Mouse (Mus musculus) brain, embryonic 14.5 days (tissue): ENCODE results near the gene BC051019. TPM values are rescaled to one million over a fixed set of nuclear protein-coding genes. Genes with fewer than 3 reads are reported as not detected.

Source experiments
- DNase-seq: peaks from one replicate; pipeline ENCODE4 v3.0.0-alpha.2; 2011; ENCODE audit warnings: low read depth
- CTCF ChIP-seq: fragments of 200-500 bp; IDR thresholded peaks from 2 replicates; pipeline ENCODE4 v1.5.1; 2012; ENCODE audit warnings: inconsistent platforms, mild to moderate bottlenecking, moderate library complexity, borderline replicate concordance; ENCODE audit not compliant: insufficient read depth, insufficient read length; ENCODE audit errors: extremely low read depth
- POLR2A ChIP-seq: fragments of 200-500 bp; IDR thresholded peaks from 2 replicates; pipeline ENCODE4 v1.6.1; 2012; ENCODE audit warnings: mild to moderate bottlenecking, inconsistent platforms, borderline replicate concordance; ENCODE audit not compliant: poor library complexity, insufficient read depth, insufficient read length, severe bottlenecking; ENCODE audit errors: extremely low read depth
- polyA plus RNA-seq: library from polyadenylated mRNA; depleted of rRNA; stranded (reverse); fragments of >200 nt; gene quantifications from 2 replicates; pipeline ENCODE4 v1.2.3, GENCODE M21; 2012

The BC051019 gene
- polyA plus RNA-seq, 1 experiment: 0.26 TPM

- no peak for TF ChIP-seq POLR2A
- no peak for TF ChIP-seq CTCF
- DNase-seq: no peak
These were observed 17.4 kb upstream of the BC051019 start for GRCm38 (mm10) chr7:109741060-109741459.

- TF ChIP-seq POLR2A: no peak
- TF ChIP-seq CTCF: no peak
- DNase-seq: no peak
These were observed 16.2 kb upstream of the BC051019 start for GRCm38 (mm10) chr7:109739822-109740370.

- no peak for DNase-seq
- TF ChIP-seq POLR2A: no peak
- no peak for TF ChIP-seq CTCF
These were observed 11.2 kb upstream of the BC051019 start for GRCm38 (mm10) chr7:109734806-109735205.

GRCm38 (mm10) chr7:109731626-109732025 is 8.0 kb upstream of the BC051019 start, which contains the start of gene Ascl3:
Gene Ascl3, minus strand, starts transcription at chr7:109731726.
- no peak for TF ChIP-seq POLR2A
- no peak for TF ChIP-seq CTCF
- no peak for DNase-seq

- no peak for DNase-seq
- no peak for TF ChIP-seq POLR2A
These were observed 536 bp downstream of the BC051019 start for GRCm38 (mm10) chr7:109723114-109723513.

GRCm38 (mm10) chr7:109722618-109723017 is 1.0 kb downstream of the BC051019 start:
- no peak for DNase-seq
- peak; percentile 31; the same call in 1 of the 2 replicates for TF ChIP-seq CTCF
- TF ChIP-seq POLR2A: no peak

GRCm38 (mm10) chr7:109719286-109719685 is 4.4 kb downstream of the BC051019 start:
- peak; percentile 71 for DNase-seq
- no peak for TF ChIP-seq POLR2A
- TF ChIP-seq CTCF: peak; percentile 38; the same call in 1 of the 2 replicates

GRCm38 (mm10) chr7:109713434-109713982 is 10.1 kb downstream of the BC051019 start:
- TF ChIP-seq POLR2A (no peak), CTCF (no peak)

GRCm38 (mm10) chr7:109712198-109712597 is 11.5 kb downstream of the BC051019 start:
- no peak for DNase-seq
- TF ChIP-seq POLR2A (no peak), CTCF (no peak)

More at GRCm38 (mm10) chr7:109713434-109713982, 10.1 kb downstream of the BC051019 start:
- DNase-seq: no peak

- DNase-seq: no peak
- TF ChIP-seq POLR2A (no peak), CTCF (no peak)
These were observed 13.6 kb downstream of the BC051019 start for GRCm38 (mm10) chr7:109710069-109710468.

GRCm38 (mm10) chr7:109708961-109709382 is 14.7 kb downstream of the BC051019 start:
- TF ChIP-seq POLR2A: no peak
- no peak for TF ChIP-seq CTCF
- peak; percentile 24 for DNase-seq

GRCm38 (mm10) chr7:109707023-109707785 is 16.4 kb downstream of the BC051019 start:
- DNase-seq: peak; percentile 83
- TF ChIP-seq POLR2A: no peak
- TF ChIP-seq CTCF: peak; percentile 69; the same call in 1 of the 2 replicates

- no peak for TF ChIP-seq POLR2A
- TF ChIP-seq CTCF: no peak
- no peak for DNase-seq
These were observed 19.2 kb downstream of the BC051019 start for GRCm38 (mm10) chr7:109704461-109704860.
